12 mouse cellular contexts compared by ENCODE assay signal in genomic region chr14:59836876-59837543, GRCm38 (mm10).
DNase-seq lines count a peak whose midpoint lies in the region; ATAC-seq and TF ChIP-seq lines count a peak whose summit lies in the region.
"Had no signal": no experiment of that assay in that cellular context is flagged by ENCODE, and none has a peak within 500 bp of the region (broad histone marks: within the 10 kb centered on the region; RNA-seq: fewer than 3 reads in every experiment).

No protein-coding gene starts in this region.

- H3K9me3 ChIP-seq in forebrain, embryonic 14.5 days (replicated peaks; ENCODE audit: control insufficient read depth, low read length) = no peaks in the 10 kb centered on the region
- no peaks in the 10 kb centered on the region for H3K9me3 ChIP-seq in forebrain, embryonic 12.5 days
- no peaks in the 10 kb centered on the region for H3K9me3 ChIP-seq in limb, embryonic 12.5 days
- H3K9me3 ChIP-seq in limb, embryonic 10.5 days (replicated peaks) = no peaks in the 10 kb centered on the region
- H3K9me3 ChIP-seq in forebrain, postnatal 0 days (ENCODE audit: low read length) = no peaks in the 10 kb centered on the region
- H3K9me3 ChIP-seq: intestine, embryonic 15.5 days had no signal

- peak; percentile 59 for DNase-seq in forebrain, embryonic 14.5 days (ENCODE audit: low spot score)
- DNase-seq in limb, embryonic 10.5 days (ENCODE audit: low spot score) = no peak
- peak; percentile 70 for DNase-seq in brain, adult 2 months (ENCODE audit: low read depth, low spot score)
- DNase-seq in forebrain, postnatal 0 days = peak; percentile 64
- DNase-seq: gastrocnemius, postnatal 14 days had no signal

- peaks cover 7% of the 10 kb centered on the region for H3K4me1 ChIP-seq in forebrain, embryonic 14.5 days (ENCODE audit: control insufficient read depth, insufficient read depth, low read length)
- H3K4me1 ChIP-seq in forebrain, embryonic 12.5 days = peaks cover 6% of the 10 kb centered on the region; the same call in 1 of the 2 replicates
- H3K4me1 ChIP-seq in limb, embryonic 12.5 days (replicated peaks) = peaks cover 9% of the 10 kb centered on the region
- peaks cover 12% of the 10 kb centered on the region for H3K4me1 ChIP-seq in limb, embryonic 10.5 days
- no peaks in the 10 kb centered on the region for H3K4me1 ChIP-seq in forebrain, postnatal 0 days (ENCODE audit: insufficient read depth)
- H3K4me1 ChIP-seq: intestine, embryonic 15.5 days had no signal

- ATAC-seq in forebrain, embryonic 14.5 days = no peak
- ATAC-seq in forebrain, embryonic 12.5 days (ENCODE audit: low FRiP score) = no peak
- no peak for ATAC-seq in limb, embryonic 12.5 days (ENCODE audit: insufficient number of reproducible peaks, insufficient read depth, low FRiP score, low TSS enrichment, low read depth)
- peak; percentile 40 for ATAC-seq in forebrain, postnatal 0 days
- no peak for ATAC-seq in erythroblast, adult 5-6 weeks (replicated peaks; ENCODE audit: low FRiP score, poor library complexity, severe bottlenecking)
- ATAC-seq: intestine, embryonic 15.5 days had no signal

- H3K36me3 ChIP-seq in forebrain, embryonic 14.5 days (ENCODE audit: control insufficient read depth, insufficient read depth, low read length) = no peaks in the 10 kb centered on the region
- no peaks in the 10 kb centered on the region for H3K36me3 ChIP-seq in forebrain, embryonic 12.5 days (replicated peaks)
- no peaks in the 10 kb centered on the region for H3K36me3 ChIP-seq in limb, embryonic 12.5 days
- no peaks in the 10 kb centered on the region for H3K36me3 ChIP-seq in limb, embryonic 10.5 days
- no peaks in the 10 kb centered on the region for H3K36me3 ChIP-seq in forebrain, postnatal 0 days (ENCODE audit: insufficient read depth)
- H3K36me3 ChIP-seq: intestine, embryonic 15.5 days had no signal

- H3K9ac ChIP-seq in forebrain, embryonic 14.5 days (ENCODE audit: low read length) = no peak overlapping the region
- no peak overlapping the region for H3K9ac ChIP-seq in forebrain, embryonic 12.5 days
- H3K9ac ChIP-seq in limb, embryonic 12.5 days (replicated peaks) = no peak overlapping the region
- 0 out of 2 replicates have a peak overlapping the region, but pooled peaks have one; percentile 6 for H3K9ac ChIP-seq in forebrain, postnatal 0 days
- H3K9ac ChIP-seq: intestine, embryonic 15.5 days had no signal

- WGBS in forebrain, embryonic 14.5 days = 45% methylated on average over 10 of the region's 10 CpGs
- 48% methylated on average over 10 of the region's 10 CpGs for WGBS in forebrain, embryonic 12.5 days
- WGBS in limb, embryonic 12.5 days = 51% methylated on average over 10 of the region's 10 CpGs
- 67% methylated on average over 10 of the region's 10 CpGs for WGBS in limb, embryonic 10.5 days
- WGBS in forebrain, postnatal 0 days = 30% methylated on average over 10 of the region's 10 CpGs

- TF ChIP-seq CTCF in forebrain, postnatal 0 days (IDR thresholded peaks at IDR 0.05; ENCODE audit: low read depth) = no peak

- H3K4me3 ChIP-seq in forebrain, embryonic 14.5 days (ENCODE audit: low read depth, low read length) = no peak overlapping the region
- no peak overlapping the region for H3K4me3 ChIP-seq in forebrain, embryonic 12.5 days (replicated peaks)
- no peak overlapping the region for H3K4me3 ChIP-seq in limb, embryonic 12.5 days (replicated peaks)
- no peak overlapping the region for H3K4me3 ChIP-seq in limb, embryonic 10.5 days
- no peak overlapping the region for H3K4me3 ChIP-seq in forebrain, postnatal 0 days (ENCODE audit: low read depth, low read length)
- H3K4me3 ChIP-seq: intestine, embryonic 15.5 days; layer of hippocampus, adult 2 months; myocyte had no signal

- no peak overlapping the region for H3K4me2 ChIP-seq in forebrain, embryonic 14.5 days (ENCODE audit: low read length)
- no peak overlapping the region for H3K4me2 ChIP-seq in forebrain, embryonic 12.5 days
- no peak overlapping the region for H3K4me2 ChIP-seq in limb, embryonic 12.5 days
- H3K4me2 ChIP-seq in forebrain, postnatal 0 days (ENCODE audit: low read depth) = 0 out of 2 replicates have a peak overlapping the region, but pooled peaks have one; percentile 10
- H3K4me2 ChIP-seq: heart, embryonic 11.5 days; intestine, embryonic 15.5 days had no signal

- H3K27me3 ChIP-seq in forebrain, embryonic 14.5 days (replicated peaks; ENCODE audit: control insufficient read depth, insufficient read depth, low read length) = no peaks in the 10 kb centered on the region
- H3K27me3 ChIP-seq in forebrain, embryonic 12.5 days = no peaks in the 10 kb centered on the region
- H3K27me3 ChIP-seq in limb, embryonic 12.5 days = peaks cover 8% of the 10 kb centered on the region; the same call in 1 of the 2 replicates
- H3K27me3 ChIP-seq in limb, embryonic 10.5 days (ENCODE audit: low read depth, poor library complexity, severe bottlenecking) = no peaks in the 10 kb centered on the region
- H3K27me3 ChIP-seq in forebrain, postnatal 0 days (ENCODE audit: insufficient read depth, low read length) = no peaks in the 10 kb centered on the region
- H3K27me3 ChIP-seq: intestine, embryonic 15.5 days had no signal

- peak overlapping the region; percentile 70; the same call in 1 of the 2 replicates for H3K27ac ChIP-seq in forebrain, embryonic 14.5 days (ENCODE audit: low read depth, low read length)
- H3K27ac ChIP-seq in forebrain, embryonic 12.5 days = no peak overlapping the region
- 0 out of 2 replicates have a peak overlapping the region, but pooled peaks have one; percentile 17 for H3K27ac ChIP-seq in limb, embryonic 12.5 days
- no peak overlapping the region for H3K27ac ChIP-seq in limb, embryonic 10.5 days
- H3K27ac ChIP-seq in forebrain, postnatal 0 days (ENCODE audit: low read depth, low read length) = peak overlapping the region; percentile 62
- H3K27ac ChIP-seq: intestine, embryonic 15.5 days; layer of hippocampus, adult 2 months had no signal

Comparison
In these comparisons a context has a peak if more than half of its experiments do, and no peak if none do; other contexts are left out.
1. H3K27ac ChIP-seq: peak in forebrain, embryonic 14.5 days (single experiment), limb, embryonic 12.5 days (single experiment) and forebrain, postnatal 0 days (single experiment); none in forebrain, embryonic 12.5 days (single experiment) and limb, embryonic 10.5 days (single experiment).